Mouse (Mus musculus) cerebellum, postnatal 25 days (tissue): Measurements from ENCODE around the gene Mfrp.

ENCODE experiments used
- DNase-seq, 2 experiments: peaks; one replicate each; pipeline ENCODE4 v3.0.0; 2021; ENCODE audit warnings: mixed read lengths in 2 of 2

Gene Mfrp

GRCm38 (mm10) chr9:44078955-44079756, 22.4 kb upstream of the Mfrp start:
- DNase-seq = peak; percentile 94 to 95

GRCm38 (mm10) chr9:44079997-44080780, 21.3 kb upstream of the Mfrp start:
- peak; percentile 20 to 21 for DNase-seq

- DNase-seq = peak; percentile 20 to 47
These were observed 20.6 kb upstream of the Mfrp start for GRCm38 (mm10) chr9:44080953-44081352.

- no peak for DNase-seq
These were observed 19.9 kb upstream of the Mfrp start for GRCm38 (mm10) chr9:44081581-44081980.

GRCm38 (mm10) chr9:44082266-44082665, 19.3 kb upstream of the Mfrp start:
- peak in 1 of 2 experiments; percentile 1 for DNase-seq

GRCm38 (mm10) chr9:44083392-44084121, 18.0 kb upstream of the Mfrp start:
- DNase-seq = peak; percentile 53 to 57

GRCm38 (mm10) chr9:44084236-44084635, 17.3 kb upstream of the Mfrp start:
- no peak for DNase-seq

- peak; percentile 98 to 99 for DNase-seq
These were observed 16.8 kb upstream of the Mfrp start for GRCm38 (mm10) chr9:44084659-44085229.

- peak; percentile 49 to 56 for DNase-seq
These were observed 16.3 kb upstream of the Mfrp start for GRCm38 (mm10) chr9:44085276-44085675.

GRCm38 (mm10) chr9:44085741-44086665, 15.5 kb upstream of the Mfrp start:
- peak; percentile 93 to 96 for DNase-seq

GRCm38 (mm10) chr9:44086960-44087359, 14.6 kb upstream of the Mfrp start:
- peak; percentile 36 to 50 for DNase-seq

- DNase-seq = peak; percentile 60 to 68
These were observed 13.6 kb upstream of the Mfrp start for GRCm38 (mm10) chr9:44087761-44088455.

GRCm38 (mm10) chr9:44088877-44089608, 12.5 kb upstream of the Mfrp start:
- DNase-seq = peak in 1 of 2 experiments; percentile 11

GRCm38 (mm10) chr9:44093612-44094503, 7.7 kb upstream of the Mfrp start:
- DNase-seq = peak; percentile 88 to 92

- no peak for DNase-seq
These were observed 6.8 kb upstream of the Mfrp start for GRCm38 (mm10) chr9:44094737-44095136.

- DNase-seq = no peak
These were observed 5.7 kb upstream of the Mfrp start for GRCm38 (mm10) chr9:44095781-44096180.

- peak in 1 of 2 experiments; percentile 33 for DNase-seq
These were observed 5.0 kb upstream of the Mfrp start for GRCm38 (mm10) chr9:44096536-44096935.

GRCm38 (mm10) chr9:44104881-44105280, 3.4 kb downstream of the Mfrp start:
- DNase-seq = no peak

GRCm38 (mm10) chr9:44105781-44106180, 4.3 kb downstream of the Mfrp start:
- no peak for DNase-seq
